Mouse (Mus musculus): ENCODE data around the gene Syt13. TPM values are rescaled to one million over a fixed set of nuclear protein-coding genes. Genes with fewer than 3 reads are reported as not detected.

Gene Syt13
- polyA plus RNA-seq, 1 experiment from 2014 or later = 0.99 TPM

- H3K36me3 ChIP-seq = no peaks in the 10 kb centered on the region
- no peaks in the 10 kb centered on the region for H3K4me1 ChIP-seq
- WGBS = 75% methylated on average over 4 of the region's 4 CpGs
- no peak for ATAC-seq (ENCODE audit: extremely low read depth, insufficient number of reproducible peaks, low FRiP score, low TSS enrichment)
- no peak overlapping the region for H3K4me3 ChIP-seq
- no peak overlapping the region for H3K9ac ChIP-seq
- no peaks in the 10 kb centered on the region for H3K27me3 ChIP-seq (replicated peaks)
- no peak overlapping the region for H3K27ac ChIP-seq (replicated peaks)
- H3K9me3 ChIP-seq = no peaks in the 10 kb centered on the region
- H3K4me2 ChIP-seq = no peak overlapping the region
Observed at GRCm38 (mm10) chr2:92892524-92892923, 22.4 kb upstream of the Syt13 start.

- no peak overlapping the region for H3K4me3 ChIP-seq
- H3K27me3 ChIP-seq (replicated peaks) = peaks cover 38% of the 10 kb centered on the region
- H3K27ac ChIP-seq (replicated peaks) = no peak overlapping the region
- H3K36me3 ChIP-seq = no peaks in the 10 kb centered on the region
- H3K4me2 ChIP-seq = no peak overlapping the region
- H3K9ac ChIP-seq = no peak overlapping the region
- no peak for ATAC-seq (ENCODE audit: extremely low read depth, insufficient number of reproducible peaks, low FRiP score, low TSS enrichment)
- H3K4me1 ChIP-seq = no peaks in the 10 kb centered on the region
- WGBS = 73% methylated on average over 13 of the region's 13 CpGs
- H3K9me3 ChIP-seq = no peaks in the 10 kb centered on the region
Observed at GRCm38 (mm10) chr2:92903650-92904049, 11.2 kb upstream of the Syt13 start.

GRCm38 (mm10) chr2:92904307-92904859 lies 10.5 kb upstream of the Syt13 start:
- no peak overlapping the region for H3K9ac ChIP-seq
- peaks cover 38% of the 10 kb centered on the region for H3K27me3 ChIP-seq (replicated peaks)
- WGBS = 20% methylated on average over 8 of the region's 8 CpGs
- H3K36me3 ChIP-seq = no peaks in the 10 kb centered on the region
- no peak overlapping the region for H3K4me2 ChIP-seq
- no peak for ATAC-seq (ENCODE audit: extremely low read depth, insufficient number of reproducible peaks, low FRiP score, low TSS enrichment)
- H3K4me3 ChIP-seq = no peak overlapping the region
- H3K27ac ChIP-seq (replicated peaks) = no peak overlapping the region
- no peaks in the 10 kb centered on the region for H3K4me1 ChIP-seq
- H3K9me3 ChIP-seq = no peaks in the 10 kb centered on the region

- ATAC-seq (ENCODE audit: extremely low read depth, insufficient number of reproducible peaks, low FRiP score, low TSS enrichment) = no peak
- no peaks in the 10 kb centered on the region for H3K9me3 ChIP-seq
- WGBS = 47% methylated on average over 4 of the region's 4 CpGs
Observed at GRCm38 (mm10) chr2:92910371-92910770, 4.5 kb upstream of the Syt13 start.

GRCm38 (mm10) chr2:92912312-92912711 lies 2.6 kb upstream of the Syt13 start:
- H3K4me3 ChIP-seq = no peak overlapping the region
- peaks cover 53% of the 10 kb centered on the region for H3K27me3 ChIP-seq (replicated peaks)
- H3K9ac ChIP-seq = no peak overlapping the region
- no peaks in the 10 kb centered on the region for H3K36me3 ChIP-seq
- H3K9me3 ChIP-seq = no peaks in the 10 kb centered on the region
- H3K4me2 ChIP-seq = no peak overlapping the region
- H3K4me1 ChIP-seq = peaks cover 12% of the 10 kb centered on the region
- no peak for ATAC-seq (ENCODE audit: extremely low read depth, insufficient number of reproducible peaks, low FRiP score, low TSS enrichment)
- H3K27ac ChIP-seq (replicated peaks) = no peak overlapping the region

More at GRCm38 (mm10) chr2:92910371-92910770, 4.5 kb upstream of the Syt13 start:
- no peak overlapping the region for H3K9ac ChIP-seq
- no peaks in the 10 kb centered on the region for H3K36me3 ChIP-seq
- H3K27ac ChIP-seq (replicated peaks) = no peak overlapping the region
- no peak overlapping the region for H3K4me2 ChIP-seq
- peaks cover 7% of the 10 kb centered on the region for H3K4me1 ChIP-seq
- H3K27me3 ChIP-seq (replicated peaks) = peaks cover 50% of the 10 kb centered on the region
- no peak overlapping the region for H3K4me3 ChIP-seq

GRCm38 (mm10) chr2:92913295-92913694 lies 1.6 kb upstream of the Syt13 start:
- no peaks in the 10 kb centered on the region for H3K9me3 ChIP-seq
- ATAC-seq (ENCODE audit: extremely low read depth, insufficient number of reproducible peaks, low FRiP score, low TSS enrichment) = no peak
- H3K27me3 ChIP-seq (replicated peaks) = peaks cover 63% of the 10 kb centered on the region
- H3K27ac ChIP-seq (replicated peaks) = no peak overlapping the region
- H3K36me3 ChIP-seq = no peaks in the 10 kb centered on the region
- H3K4me2 ChIP-seq = no peak overlapping the region
- H3K4me3 ChIP-seq = no peak overlapping the region
- H3K9ac ChIP-seq = no peak overlapping the region
- WGBS = 18% methylated on average over 9 of the region's 9 CpGs
- H3K4me1 ChIP-seq = peaks cover 12% of the 10 kb centered on the region

- H3K4me3 ChIP-seq = peak overlapping the region; percentile 49
- H3K27me3 ChIP-seq (replicated peaks) = peaks cover 73% of the 10 kb centered on the region
- H3K4me2 ChIP-seq = peak overlapping the region; percentile 76
- H3K4me1 ChIP-seq = peaks cover 12% of the 10 kb centered on the region
- H3K27ac ChIP-seq (replicated peaks) = no peak overlapping the region
- 9% methylated on average over 10 of the region's 10 CpGs for WGBS
- H3K36me3 ChIP-seq = no peaks in the 10 kb centered on the region
- no peak overlapping the region for H3K9ac ChIP-seq
- H3K9me3 ChIP-seq = no peaks in the 10 kb centered on the region
- no peak for ATAC-seq (ENCODE audit: extremely low read depth, insufficient number of reproducible peaks, low FRiP score, low TSS enrichment)
Observed at GRCm38 (mm10) chr2:92915659-92916631, 1.0 kb downstream of the Syt13 start.

GRCm38 (mm10) chr2:92917405-92918142 lies 2.7 kb downstream of the Syt13 start:
- Histone ChIP-seq H3K4me2 (no peak overlapping the region), H3K4me1 (peaks cover 12% of the 10 kb centered on the region), H3K9ac (no peak overlapping the region), H3K4me3 (no peak overlapping the region), H3K36me3 (no peaks in the 10 kb centered on the region), H3K9me3 (no peaks in the 10 kb centered on the region), H3K27me3 (replicated peaks) (peaks cover 66% of the 10 kb centered on the region), H3K27ac (replicated peaks) (no peak overlapping the region)
- WGBS = 38% methylated on average over 7 of the region's 7 CpGs
- no peak for ATAC-seq (ENCODE audit: extremely low read depth, insufficient number of reproducible peaks, low FRiP score, low TSS enrichment)

- H3K4me2 ChIP-seq = no peak overlapping the region
- no peak for ATAC-seq (ENCODE audit: extremely low read depth, insufficient number of reproducible peaks, low FRiP score, low TSS enrichment)
- H3K9ac ChIP-seq = no peak overlapping the region
- H3K27ac ChIP-seq (replicated peaks) = no peak overlapping the region
- 78% methylated on average over 4 of the region's 4 CpGs for WGBS
- no peaks in the 10 kb centered on the region for H3K36me3 ChIP-seq
- H3K4me3 ChIP-seq = no peak overlapping the region
- H3K27me3 ChIP-seq (replicated peaks) = peaks cover 35% of the 10 kb centered on the region
- no peaks in the 10 kb centered on the region for H3K9me3 ChIP-seq
- H3K4me1 ChIP-seq = peaks cover 2% of the 10 kb centered on the region; the same call in 1 of the 2 replicates
Observed at GRCm38 (mm10) chr2:92920709-92921108, 5.8 kb downstream of the Syt13 start.

GRCm38 (mm10) chr2:92924677-92925259 lies 9.9 kb downstream of the Syt13 start:
- Histone ChIP-seq H3K27ac (replicated peaks) (no peak overlapping the region), H3K36me3 (no peaks in the 10 kb centered on the region), H3K4me2 (no peak overlapping the region), H3K4me1 (no peaks in the 10 kb centered on the region), H3K4me3 (no peak overlapping the region), H3K9ac (no peak overlapping the region), H3K27me3 (replicated peaks) (peaks cover 7% of the 10 kb centered on the region), H3K9me3 (no peaks in the 10 kb centered on the region)
- no peak for ATAC-seq (ENCODE audit: extremely low read depth, insufficient number of reproducible peaks, low FRiP score, low TSS enrichment)
- 66% methylated on average over 6 of the region's 6 CpGs for WGBS

GRCm38 (mm10) chr2:92929696-92930095 lies 14.8 kb downstream of the Syt13 start:
- Histone ChIP-seq H3K4me3 (no peak overlapping the region), H3K27me3 (replicated peaks) (peaks cover 13% of the 10 kb centered on the region), H3K9ac (no peak overlapping the region), H3K36me3 (no peaks in the 10 kb centered on the region), H3K9me3 (no peaks in the 10 kb centered on the region), H3K27ac (replicated peaks) (no peak overlapping the region), H3K4me1 (peaks cover 3% of the 10 kb centered on the region; the same call in 1 of the 2 replicates), H3K4me2 (no peak overlapping the region)
- no peak for ATAC-seq (ENCODE audit: extremely low read depth, insufficient number of reproducible peaks, low FRiP score, low TSS enrichment)
- WGBS = 66% methylated on average over 5 of the region's 5 CpGs

Measured in heart, embryonic 13.5 days (tissue).